Mouse (Mus musculus) kidney, postnatal 25 days (tissue): Measurements from ENCODE around the gene Cbx1.
A peak's percentile ranks its signal among the peaks of the same experiment; 100 is the strongest.

Experiments
- DNase-seq, 2 experiments: peaks; one replicate each; pipeline ENCODE4 v3.0.0; 2021; ENCODE audit warnings: mixed read lengths in 2 of 2

Gene Cbx1

GRCm38 (mm10) chr11:96788871-96789795, at the start of gene Cbx1:
Gene Cbx1 (plus strand): TSS chr11:96789127.
- peak; percentile 94 to 95 for DNase-seq

- no peak for DNase-seq
These were observed 48.1 kb upstream of the Cbx1 start for GRCm38 (mm10) chr11:96740796-96741195.

- DNase-seq = peak in 1 of 2 experiments; percentile 17
These were observed 46.9 kb upstream of the Cbx1 start for GRCm38 (mm10) chr11:96741995-96742394.

- DNase-seq = no peak
These were observed 45.9 kb upstream of the Cbx1 start for GRCm38 (mm10) chr11:96743000-96743399.

- DNase-seq = no peak
These were observed 45.0 kb upstream of the Cbx1 start for GRCm38 (mm10) chr11:96743891-96744290.

- no peak for DNase-seq
These were observed 42.3 kb upstream of the Cbx1 start for GRCm38 (mm10) chr11:96746648-96747047.

GRCm38 (mm10) chr11:96747555-96747954, 41.4 kb upstream of the Cbx1 start:
- DNase-seq = no peak

GRCm38 (mm10) chr11:96755298-96755697, 33.6 kb upstream of the Cbx1 start:
- no peak for DNase-seq

GRCm38 (mm10) chr11:96757421-96757820, 31.5 kb upstream of the Cbx1 start:
- DNase-seq = no peak

GRCm38 (mm10) chr11:96758402-96758801, 30.5 kb upstream of the Cbx1 start:
- no peak for DNase-seq

GRCm38 (mm10) chr11:96760042-96760441, 28.9 kb upstream of the Cbx1 start:
- DNase-seq = peak in 1 of 2 experiments; percentile 70

- no peak for DNase-seq
These were observed 26.9 kb upstream of the Cbx1 start for GRCm38 (mm10) chr11:96761984-96762383.

GRCm38 (mm10) chr11:96762742-96763470, 26.0 kb upstream of the Cbx1 start:
- DNase-seq = peak; percentile 31 to 67

GRCm38 (mm10) chr11:96764511-96765350, 24.2 kb upstream of the Cbx1 start:
- DNase-seq = no peak

- DNase-seq = peak in 1 of 2 experiments; percentile 50
These were observed 23.3 kb upstream of the Cbx1 start for GRCm38 (mm10) chr11:96765645-96766044.

GRCm38 (mm10) chr11:96766555-96766954, 22.4 kb upstream of the Cbx1 start:
- no peak for DNase-seq

GRCm38 (mm10) chr11:96767096-96767495, 21.8 kb upstream of the Cbx1 start:
- no peak for DNase-seq

GRCm38 (mm10) chr11:96768240-96768639, 20.7 kb upstream of the Cbx1 start:
- no peak for DNase-seq

- no peak for DNase-seq
These were observed 17.5 kb upstream of the Cbx1 start for GRCm38 (mm10) chr11:96771274-96771975.

GRCm38 (mm10) chr11:96772413-96772812, 16.5 kb upstream of the Cbx1 start:
- no peak for DNase-seq

GRCm38 (mm10) chr11:96774536-96774935, 14.4 kb upstream of the Cbx1 start:
- DNase-seq = no peak

GRCm38 (mm10) chr11:96775063-96775462, 13.9 kb upstream of the Cbx1 start:
- no peak for DNase-seq
